Mouse (Mus musculus): ENCODE data around the gene Men1. TPM values are rescaled to one million over a fixed set of nuclear protein-coding genes. Genes with fewer than 3 reads are reported as not detected.
A peak's percentile ranks its signal among the peaks of the same experiment; 100 is the strongest.

Gene Men1
- polyA plus RNA-seq, 1 experiment from 2014 or later = 24.1 TPM

GRCm38 (mm10) chr19:6299450-6300267 is 35.1 kb upstream of the Men1 start:
- peak overlapping the region; percentile 46 to 48 for H3K27ac ChIP-seq (replicated peaks in 1 of 2; ENCODE audit: control insufficient read depth in 1 of 2, insufficient read depth in 1 of 2, low read depth in 2 of 2, low read length in 2 of 2)
- peaks cover 58% of the 10 kb centered on the region for H3K36me3 ChIP-seq (ENCODE audit: control insufficient read depth, insufficient read depth, low read length)
- WGBS = 69% methylated on average over 7 of the region's 7 CpGs
- H3K4me2 ChIP-seq (ENCODE audit: low read length) = no peak overlapping the region
- no peak overlapping the region; the same call in 1 of the 2 replicates for H3K9ac ChIP-seq (ENCODE audit: low read length)
- H3K27me3 ChIP-seq (ENCODE audit: control insufficient read depth, insufficient read depth, low read length) = no peaks in the 10 kb centered on the region
- no peak for ATAC-seq (ENCODE audit: insufficient number of reproducible peaks, insufficient read depth, low FRiP score, low read depth)
- H3K4me3 ChIP-seq (ENCODE audit: control insufficient read depth in 1 of 2, insufficient read depth in 1 of 2, low read depth in 1 of 2, low read length in 2 of 2) = no peak overlapping the region
- H3K9me3 ChIP-seq (ENCODE audit: control insufficient read depth, low read length) = no peaks in the 10 kb centered on the region
- H3K4me1 ChIP-seq (ENCODE audit: control insufficient read depth in 2 of 2, insufficient read depth in 2 of 2, low read length in 2 of 2) = peaks cover 0 to 12% of the 10 kb centered on the region in 2 experiments

GRCm38 (mm10) chr19:6300402-6300841 is 34.4 kb upstream of the Men1 start:
- 55% methylated on average over 7 of the region's 7 CpGs for WGBS
- Histone ChIP-seq H3K4me2 (ENCODE audit: low read length) (no peak overlapping the region), H3K27me3 (ENCODE audit: control insufficient read depth, insufficient read depth, low read length) (no peaks in the 10 kb centered on the region), H3K9me3 (ENCODE audit: control insufficient read depth, low read length) (no peaks in the 10 kb centered on the region), H3K36me3 (ENCODE audit: control insufficient read depth, insufficient read depth, low read length) (peaks cover 50% of the 10 kb centered on the region), H3K9ac (ENCODE audit: low read length) (no peak overlapping the region), H3K4me3 (ENCODE audit: control insufficient read depth in 1 of 2, insufficient read depth in 1 of 2, low read depth in 1 of 2, low read length in 2 of 2) (no peak overlapping the region), H3K27ac (replicated peaks in 1 of 2; ENCODE audit: control insufficient read depth in 1 of 2, insufficient read depth in 1 of 2, low read depth in 2 of 2, low read length in 2 of 2) (peak overlapping the region; percentile 46 to 48; a peak in 3 of 4 replicates), H3K4me1 (ENCODE audit: control insufficient read depth in 2 of 2, insufficient read depth in 2 of 2, low read length in 2 of 2) (peaks cover 0 to 12% of the 10 kb centered on the region in 2 experiments)
- no peak for ATAC-seq (ENCODE audit: insufficient number of reproducible peaks, insufficient read depth, low FRiP score, low read depth)

GRCm38 (mm10) chr19:6302114-6302513 is 32.7 kb upstream of the Men1 start:
- Histone ChIP-seq H3K9ac (ENCODE audit: low read length) (no peak overlapping the region), H3K4me2 (ENCODE audit: low read length) (no peak overlapping the region), H3K36me3 (ENCODE audit: control insufficient read depth, insufficient read depth, low read length) (peaks cover 33% of the 10 kb centered on the region), H3K4me3 (ENCODE audit: control insufficient read depth in 1 of 2, insufficient read depth in 1 of 2, low read depth in 1 of 2, low read length in 2 of 2) (no peak overlapping the region), H3K27me3 (ENCODE audit: control insufficient read depth, insufficient read depth, low read length) (no peaks in the 10 kb centered on the region), H3K4me1 (ENCODE audit: control insufficient read depth in 2 of 2, insufficient read depth in 2 of 2, low read length in 2 of 2) (peaks cover 4 to 19% of the 10 kb centered on the region in 2 experiments), H3K27ac (replicated peaks in 1 of 2; ENCODE audit: control insufficient read depth in 1 of 2, insufficient read depth in 1 of 2, low read depth in 2 of 2, low read length in 2 of 2) (0 out of 4 replicates have a peak overlapping the region, but pooled peaks of 1 of the 2 experiments have one; percentile 28), H3K9me3 (ENCODE audit: control insufficient read depth, low read length) (no peaks in the 10 kb centered on the region)
- WGBS = 88% methylated on average over 5 of the region's 5 CpGs
- ATAC-seq (ENCODE audit: insufficient number of reproducible peaks, insufficient read depth, low FRiP score, low read depth) = no peak

GRCm38 (mm10) chr19:6302522-6302921 is 32.3 kb upstream of the Men1 start:
- peaks cover 4 to 20% of the 10 kb centered on the region in 2 experiments for H3K4me1 ChIP-seq (ENCODE audit: control insufficient read depth in 2 of 2, insufficient read depth in 2 of 2, low read length in 2 of 2)
- 43% methylated on average over 4 of the region's 4 CpGs for WGBS
- no peaks in the 10 kb centered on the region for H3K27me3 ChIP-seq (ENCODE audit: control insufficient read depth, insufficient read depth, low read length)
- peaks cover 29% of the 10 kb centered on the region for H3K36me3 ChIP-seq (ENCODE audit: control insufficient read depth, insufficient read depth, low read length)
- no peak overlapping the region for H3K4me2 ChIP-seq (ENCODE audit: low read length)
- 0 out of 4 replicates have a peak overlapping the region, but pooled peaks of 1 of the 2 experiments have one; percentile 28 for H3K27ac ChIP-seq (replicated peaks in 1 of 2; ENCODE audit: control insufficient read depth in 1 of 2, insufficient read depth in 1 of 2, low read depth in 2 of 2, low read length in 2 of 2)
- no peak overlapping the region for H3K4me3 ChIP-seq (ENCODE audit: control insufficient read depth in 1 of 2, insufficient read depth in 1 of 2, low read depth in 1 of 2, low read length in 2 of 2)
- no peak for ATAC-seq (ENCODE audit: insufficient number of reproducible peaks, insufficient read depth, low FRiP score, low read depth)
- H3K9ac ChIP-seq (ENCODE audit: low read length) = no peak overlapping the region
- no peaks in the 10 kb centered on the region for H3K9me3 ChIP-seq (ENCODE audit: control insufficient read depth, low read length)

- H3K4me2 ChIP-seq (ENCODE audit: low read length) = no peak overlapping the region
- H3K27ac ChIP-seq (replicated peaks in 1 of 2; ENCODE audit: control insufficient read depth in 1 of 2, insufficient read depth in 1 of 2, low read depth in 2 of 2, low read length in 2 of 2) = peak overlapping the region in 1 of 2 experiments; percentile 33; a peak in 1 of 4 replicates
- WGBS = 45% methylated on average over 6 of the region's 6 CpGs
- peaks cover 16% of the 10 kb centered on the region for H3K36me3 ChIP-seq (ENCODE audit: control insufficient read depth, insufficient read depth, low read length)
- no peaks in the 10 kb centered on the region for H3K9me3 ChIP-seq (ENCODE audit: control insufficient read depth, low read length)
- peaks cover 4 to 20% of the 10 kb centered on the region in 2 experiments for H3K4me1 ChIP-seq (ENCODE audit: control insufficient read depth in 2 of 2, insufficient read depth in 2 of 2, low read length in 2 of 2)
- H3K4me3 ChIP-seq (ENCODE audit: control insufficient read depth in 1 of 2, insufficient read depth in 1 of 2, low read depth in 1 of 2, low read length in 2 of 2) = no peak overlapping the region
- no peaks in the 10 kb centered on the region for H3K27me3 ChIP-seq (ENCODE audit: control insufficient read depth, insufficient read depth, low read length)
- 0 out of 2 replicates have a peak overlapping the region, but pooled peaks have one; percentile 21 for H3K9ac ChIP-seq (ENCODE audit: low read length)
- ATAC-seq (ENCODE audit: insufficient number of reproducible peaks, insufficient read depth, low FRiP score, low read depth) = no peak
Observed at GRCm38 (mm10) chr19:6303831-6304230, 30.9 kb upstream of the Men1 start.

- H3K36me3 ChIP-seq (ENCODE audit: control insufficient read depth, insufficient read depth, low read length) = peaks cover 10% of the 10 kb centered on the region
- no peaks in the 10 kb centered on the region for H3K9me3 ChIP-seq (ENCODE audit: control insufficient read depth, low read length)
- 0 out of 4 replicates have a peak overlapping the region, but pooled peaks of 1 of the 2 experiments have one; percentile 33 for H3K27ac ChIP-seq (replicated peaks in 1 of 2; ENCODE audit: control insufficient read depth in 1 of 2, insufficient read depth in 1 of 2, low read depth in 2 of 2, low read length in 2 of 2)
- WGBS = 22% methylated on average over 5 of the region's 5 CpGs
- peak; percentile 45 for ATAC-seq (ENCODE audit: insufficient number of reproducible peaks, insufficient read depth, low FRiP score, low read depth)
- no peak overlapping the region for H3K4me3 ChIP-seq (ENCODE audit: control insufficient read depth in 1 of 2, insufficient read depth in 1 of 2, low read depth in 1 of 2, low read length in 2 of 2)
- no peak overlapping the region for H3K9ac ChIP-seq (ENCODE audit: low read length)
- H3K27me3 ChIP-seq (ENCODE audit: control insufficient read depth, insufficient read depth, low read length) = no peaks in the 10 kb centered on the region
- peaks cover 4 to 20% of the 10 kb centered on the region in 2 experiments for H3K4me1 ChIP-seq (ENCODE audit: control insufficient read depth in 2 of 2, insufficient read depth in 2 of 2, low read length in 2 of 2)
- H3K4me2 ChIP-seq (ENCODE audit: low read length) = no peak overlapping the region
Observed at GRCm38 (mm10) chr19:6304787-6305516, 29.8 kb upstream of the Men1 start.

GRCm38 (mm10) chr19:6305517-6306115 is 29.2 kb upstream of the Men1 start:
- H3K36me3 ChIP-seq (ENCODE audit: control insufficient read depth, insufficient read depth, low read length) = peaks cover 11% of the 10 kb centered on the region
- peaks cover 4 to 14% of the 10 kb centered on the region in 2 experiments for H3K4me1 ChIP-seq (ENCODE audit: control insufficient read depth in 2 of 2, insufficient read depth in 2 of 2, low read length in 2 of 2)
- H3K9ac ChIP-seq (ENCODE audit: low read length) = peak overlapping the region; percentile 77
- H3K27me3 ChIP-seq (ENCODE audit: control insufficient read depth, insufficient read depth, low read length) = no peaks in the 10 kb centered on the region
- peak overlapping the region; percentile 70 to 75 for H3K4me3 ChIP-seq (ENCODE audit: control insufficient read depth in 1 of 2, insufficient read depth in 1 of 2, low read depth in 1 of 2, low read length in 2 of 2)
- H3K27ac ChIP-seq (replicated peaks in 1 of 2; ENCODE audit: control insufficient read depth in 1 of 2, insufficient read depth in 1 of 2, low read depth in 2 of 2, low read length in 2 of 2) = peak overlapping the region in 1 of 2 experiments; percentile 72; a peak in 2 of 4 replicates
- ATAC-seq (ENCODE audit: insufficient number of reproducible peaks, insufficient read depth, low FRiP score, low read depth) = no peak
- no peaks in the 10 kb centered on the region for H3K9me3 ChIP-seq (ENCODE audit: control insufficient read depth, low read length)
- WGBS = 54% methylated on average over 8 of the region's 8 CpGs
- peak overlapping the region; percentile 74 for H3K4me2 ChIP-seq (ENCODE audit: low read length)

Data from heart, embryonic 14.5 days (tissue).